Mouse (Mus musculus) bone marrow, adult 2 months (tissue): ENCODE data around the gene Soat1. TPM values are rescaled to one million over a fixed set of nuclear protein-coding genes. Genes with fewer than 3 reads are reported as not detected.

ENCODE experiments used
- H3K27ac ChIP-seq: fragments of 200-500 bp; 2 replicates; pipeline ENCODE4 v1.5.1; 2012; ENCODE audit warnings: low read depth, mild to moderate bottlenecking, control low read depth, inconsistent platforms, low read length; ENCODE audit not compliant: control insufficient read depth, poor library complexity, insufficient read depth
- H3K4me1 ChIP-seq: fragments of 200-500 bp; 2 replicates; pipeline ENCODE4 v1.6.1; 2011; ENCODE audit warnings: low read length; ENCODE audit not compliant: control insufficient read depth, insufficient read depth
- H3K4me3 ChIP-seq: fragments of 200-500 bp; replicated peaks from 2 replicates; pipeline ENCODE3; 2011; ENCODE audit warnings: mild to moderate bottlenecking, low read depth, low read length, control low read depth; ENCODE audit not compliant: control insufficient read depth
- CTCF ChIP-seq: fragments of 200-500 bp; IDR thresholded peaks from 2 replicates; pipeline ENCODE4 v1.5.1; 2011; ENCODE audit warnings: low read length, control low read depth; ENCODE audit not compliant: control insufficient read depth, insufficient read depth
- POLR2A ChIP-seq: fragments of 200-500 bp; IDR thresholded peaks from 2 replicates; pipeline ENCODE4 v1.6.1; 2011; ENCODE audit warnings: low read depth, mild to moderate bottlenecking, control low read depth, low read length, borderline replicate concordance; ENCODE audit not compliant: control insufficient read depth
- WGBS: fragments of 180-500 bp; shearing (Covaris S2); methylation state at CpG from one replicate; pipeline ENCODE4 v1.1.7; 2018; 5-methylcytosine and 5-hydroxymethylcytosine counted together
- polyA plus RNA-seq: library from polyadenylated mRNA; stranded (reverse); fragments of >200 nt; gene quantifications from 2 replicates; pipeline ENCODE4 v1.2.4, GENCODE M21; 2011; ENCODE audit warnings: low replicate concordance; ENCODE audit not compliant: missing spikeins, insufficient read depth, insufficient read length

Gene Soat1
- polyA plus RNA-seq, 1 experiment: 14.6 TPM

- Histone ChIP-seq H3K4me3 (peak overlapping the region; percentile 45), H3K27ac (peak overlapping the region; percentile 44; the same call in 1 of the 2 replicates), H3K4me1 (peaks cover 2% of the 10 kb centered on the region; the same call in 1 of the 2 replicates)
- TF ChIP-seq CTCF (no peak), POLR2A (no peak)
- 25% methylated on average over 11 of the region's 11 CpGs for WGBS
These were observed 1.1 kb downstream of the Soat1 start for GRCm38 (mm10) chr1:156473003-156473402.

- peak overlapping the region; percentile 74; the same call in 1 of the 2 replicates for H3K27ac ChIP-seq
- TF ChIP-seq POLR2A (no peak), CTCF (no peak)
- peak overlapping the region; percentile 50 for H3K4me3 ChIP-seq
- 50% methylated on average over 7 of the region's 7 CpGs for WGBS
- peaks cover 4% of the 10 kb centered on the region; the same call in 1 of the 2 replicates for H3K4me1 ChIP-seq
These were observed 2.2 kb downstream of the Soat1 start for GRCm38 (mm10) chr1:156471955-156472354.

GRCm38 (mm10) chr1:156471071-156471470 is 3.1 kb downstream of the Soat1 start:
- 61% methylated on average over 3 of the region's 3 CpGs for WGBS
- H3K4me1 ChIP-seq: peaks cover 4% of the 10 kb centered on the region; the same call in 1 of the 2 replicates
- no peak overlapping the region for H3K4me3 ChIP-seq
- no peak for TF ChIP-seq POLR2A
- no peak for TF ChIP-seq CTCF
- H3K27ac ChIP-seq: no peak overlapping the region; the same call in 1 of the 2 replicates

GRCm38 (mm10) chr1:156470557-156470956 is 3.6 kb downstream of the Soat1 start:
- 62% methylated on average over 7 of the region's 7 CpGs for WGBS
- Histone ChIP-seq H3K4me3 (no peak overlapping the region), H3K4me1 (peaks cover 4% of the 10 kb centered on the region; the same call in 1 of the 2 replicates), H3K27ac (peak overlapping the region; percentile 5; the same call in 1 of the 2 replicates)
- TF ChIP-seq CTCF: no peak
- TF ChIP-seq POLR2A: no peak

- no peak for TF ChIP-seq POLR2A
- no peak for TF ChIP-seq CTCF
- H3K4me3 ChIP-seq: no peak overlapping the region
- H3K4me1 ChIP-seq: peaks cover 4% of the 10 kb centered on the region; the same call in 1 of the 2 replicates
- H3K27ac ChIP-seq: no peak overlapping the region
- 49% methylated on average over 3 of the region's 3 CpGs for WGBS
These were observed 5.6 kb downstream of the Soat1 start for GRCm38 (mm10) chr1:156468576-156468975.

- H3K27ac ChIP-seq: peak overlapping the region; percentile 53; the same call in 1 of the 2 replicates
- WGBS: 49% methylated on average over 12 of the region's 12 CpGs
- peaks cover 4% of the 10 kb centered on the region; the same call in 1 of the 2 replicates for H3K4me1 ChIP-seq
- H3K4me3 ChIP-seq: no peak overlapping the region
- TF ChIP-seq CTCF: no peak
- no peak for TF ChIP-seq POLR2A
These were observed 6.4 kb downstream of the Soat1 start for GRCm38 (mm10) chr1:156467655-156468255.

GRCm38 (mm10) chr1:156464963-156465362 is 9.2 kb downstream of the Soat1 start:
- no peak overlapping the region for H3K4me3 ChIP-seq
- no peak for TF ChIP-seq POLR2A
- TF ChIP-seq CTCF: no peak
- H3K27ac ChIP-seq: no peak overlapping the region
- WGBS: 74% methylated on average over 9 of the region's 9 CpGs
- H3K4me1 ChIP-seq: peaks cover 3% of the 10 kb centered on the region; the same call in 1 of the 2 replicates

GRCm38 (mm10) chr1:156463981-156464853 is 9.9 kb downstream of the Soat1 start:
- Histone ChIP-seq H3K4me3 (no peak overlapping the region), H3K4me1 (peaks cover 3% of the 10 kb centered on the region; the same call in 1 of the 2 replicates), H3K27ac (no peak overlapping the region)
- 76% methylated on average over 8 of the region's 8 CpGs for WGBS
- TF ChIP-seq POLR2A (no peak), CTCF (no peak)
